Mouse (Mus musculus): Measurements from ENCODE around the gene Vps72. TPM values are rescaled to one million over a fixed set of nuclear protein-coding genes. Genes with fewer than 3 reads are reported as not detected.
"Not testable (repeated sequence)": the region's sequence is repeated elsewhere in the genome, so short reads cannot be mapped to it uniquely, and the experiment has no call there.

The Vps72 gene
- total RNA-seq (2021) = 68.4 and 72.5 TPM in 2 replicates
- long read RNA-seq, transcript Vps72-201 (6 exons, 1,456 nt) = major isoform, 30 of 42 reads
- long read RNA-seq, partial matches to known transcripts = 3 of 42 reads
- long read RNA-seq, other reads (novel, unspliced or antisense) = 9 of 42 reads

DNA sequence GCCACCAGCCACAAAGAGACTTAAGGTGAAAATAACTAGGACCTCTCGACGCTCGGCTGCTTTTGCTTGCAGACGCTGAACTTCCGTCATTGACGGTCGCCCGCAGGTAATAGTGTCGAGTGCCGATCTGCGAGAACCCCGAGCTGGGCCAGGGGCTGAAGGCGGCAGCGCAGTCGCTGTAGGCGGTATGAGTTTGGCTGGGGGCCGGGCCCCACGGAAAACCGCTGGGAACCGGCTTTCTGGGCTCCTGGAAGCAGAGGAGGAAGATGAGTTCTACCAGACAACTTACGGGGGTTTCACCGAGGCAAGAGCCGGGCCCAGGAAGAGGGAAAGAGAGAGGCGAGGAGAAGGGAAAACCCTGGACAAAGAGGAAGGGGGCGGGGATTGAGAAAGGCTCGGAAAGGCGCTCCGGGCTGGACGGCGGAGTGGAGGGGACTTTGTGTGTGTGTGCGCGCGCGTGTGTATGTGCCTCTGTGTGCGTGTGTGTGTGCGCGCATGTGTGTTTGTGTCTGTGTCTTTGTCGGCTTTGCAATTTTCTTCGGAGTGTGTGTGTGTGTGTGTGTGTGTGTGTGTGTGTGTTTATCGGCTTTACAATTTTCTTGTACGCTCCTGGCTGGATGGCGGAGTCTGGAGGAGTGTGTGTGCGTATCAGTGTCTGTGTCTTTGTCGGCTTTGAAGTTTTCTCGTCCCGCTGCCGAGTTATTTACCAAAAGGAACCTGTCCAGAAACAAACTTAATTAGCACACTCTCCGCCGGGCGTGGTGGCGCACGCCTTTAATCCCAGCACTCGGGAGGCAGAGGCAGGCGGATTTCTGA is at the start of gene Vps72:
Gene Vps72, plus strand, starts transcription at position 112 of the 816 bp plus-strand sequence.
- peak; percentile 87 for DNase-seq

DNA sequence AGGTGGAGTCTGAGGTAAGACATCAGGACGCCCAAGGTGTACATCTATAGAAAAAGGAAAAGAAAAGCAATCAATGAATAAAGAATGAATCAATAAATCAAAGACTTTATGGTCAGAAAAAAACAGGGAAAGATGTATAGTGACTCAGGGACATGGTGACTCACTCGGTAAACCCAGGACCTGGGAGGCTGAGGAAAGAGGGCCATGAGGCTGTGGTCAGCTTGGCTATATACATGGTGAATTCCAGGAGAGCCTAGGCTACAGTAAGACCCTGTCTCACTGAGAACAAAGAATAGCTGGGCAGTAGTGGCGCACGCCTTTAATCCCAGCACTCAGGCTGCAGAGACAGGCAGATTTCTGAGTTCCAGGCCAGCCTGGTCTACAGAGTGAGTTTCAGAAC is 47.1 kb upstream of the Vps72 start:
- no peak for DNase-seq

DNA sequence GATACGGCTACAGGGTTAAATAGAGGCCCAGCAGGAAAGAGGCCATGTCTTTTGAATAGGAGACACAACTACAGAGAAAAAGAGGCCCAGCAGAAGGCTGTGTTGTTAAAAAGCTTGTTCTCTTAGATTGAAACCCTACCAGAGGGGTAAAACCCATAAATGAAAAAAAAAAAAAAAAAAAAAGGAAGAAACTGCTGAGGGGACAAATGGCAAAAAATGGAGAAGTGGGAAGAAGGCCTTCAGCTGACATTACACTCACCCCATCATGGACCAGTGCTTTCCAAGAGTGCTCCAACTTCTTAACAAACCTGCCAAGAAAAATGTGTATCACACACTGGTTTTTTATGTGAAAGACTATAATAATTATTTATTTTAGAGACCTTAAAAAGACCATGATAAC is 45.3 kb upstream of the Vps72 start:
- DNase-seq = no peak

DNA sequence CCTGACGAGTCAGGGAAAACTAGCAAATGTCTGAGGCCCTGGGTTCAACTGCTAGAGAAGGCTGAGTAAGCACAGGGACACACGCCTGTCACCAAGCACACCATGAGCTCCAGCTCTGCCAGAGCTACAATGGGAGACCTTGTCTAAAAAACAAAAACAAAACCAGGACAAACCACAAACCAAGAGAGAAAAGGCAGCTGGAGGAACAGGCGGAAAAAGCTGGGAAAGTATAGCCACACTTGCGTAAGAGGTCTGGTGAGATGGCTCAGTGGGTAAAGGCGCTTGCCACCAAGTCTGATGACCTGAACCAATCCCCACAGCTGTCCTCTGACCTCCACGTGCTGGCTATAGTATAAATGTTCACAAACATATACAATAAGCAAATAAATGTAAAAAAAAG is 44.7 kb upstream of the Vps72 start:
- no peak for DNase-seq

DNA sequence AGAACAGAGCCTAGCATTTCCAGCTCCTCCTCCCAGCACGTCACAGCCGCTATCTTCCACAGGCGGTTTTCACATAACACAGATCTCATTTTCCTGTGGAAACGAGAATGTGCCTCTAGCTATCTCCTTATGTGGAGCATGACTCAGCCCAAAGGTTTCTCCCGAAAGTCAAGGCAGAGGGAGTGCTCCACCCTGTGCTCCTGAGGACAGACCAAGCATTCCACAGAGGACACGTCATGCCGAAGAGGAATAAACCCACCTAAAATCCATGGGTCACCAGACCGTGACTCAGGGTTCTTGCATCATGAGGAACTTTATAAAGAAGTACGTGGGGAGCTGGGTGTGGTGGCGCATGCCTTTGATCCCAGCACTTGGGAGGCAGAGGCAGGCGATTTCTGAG is 44.3 kb upstream of the Vps72 start:
- peak; percentile 43 for DNase-seq

DNA sequence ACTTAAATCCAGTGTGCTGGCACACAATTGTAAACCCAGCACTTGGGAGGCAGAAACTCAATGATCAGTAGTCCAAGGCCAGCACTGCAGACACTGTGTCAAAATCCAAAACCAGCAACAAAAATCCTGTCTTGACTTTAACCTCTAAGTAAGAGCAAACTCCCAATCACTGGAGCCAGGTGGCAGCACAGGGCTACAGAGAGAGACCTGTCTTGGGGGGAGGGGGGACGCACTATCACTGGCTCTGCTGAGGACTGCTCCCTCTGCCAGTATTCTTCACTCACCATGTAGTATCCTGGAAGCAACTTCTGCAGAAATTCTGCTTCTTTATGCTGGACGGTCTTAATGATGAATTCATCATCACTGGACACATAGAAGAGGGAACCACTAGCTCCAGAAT is 39.2 kb upstream of the Vps72 start:
- no peak for DNase-seq

DNA sequence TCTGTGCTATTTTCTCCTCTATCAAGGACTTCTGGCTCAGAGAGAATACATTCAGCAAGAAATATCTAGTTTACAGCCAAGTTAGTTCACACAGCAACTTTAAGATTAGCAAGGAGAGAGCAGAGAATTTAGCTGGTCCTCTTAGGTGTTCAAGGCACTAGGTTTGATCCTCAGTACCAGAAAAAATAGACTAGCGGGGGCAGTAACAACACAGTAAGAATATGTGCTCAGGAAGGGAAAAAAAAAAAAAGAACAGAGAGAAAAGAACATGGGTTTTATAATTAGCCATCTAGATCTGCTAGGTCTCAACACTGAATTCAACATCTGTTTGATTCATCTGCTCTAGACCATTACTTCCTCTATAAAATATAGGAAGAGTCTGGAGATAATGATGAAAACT is 22.8 kb upstream of the Vps72 start:
- DNase-seq = no peak

DNA sequence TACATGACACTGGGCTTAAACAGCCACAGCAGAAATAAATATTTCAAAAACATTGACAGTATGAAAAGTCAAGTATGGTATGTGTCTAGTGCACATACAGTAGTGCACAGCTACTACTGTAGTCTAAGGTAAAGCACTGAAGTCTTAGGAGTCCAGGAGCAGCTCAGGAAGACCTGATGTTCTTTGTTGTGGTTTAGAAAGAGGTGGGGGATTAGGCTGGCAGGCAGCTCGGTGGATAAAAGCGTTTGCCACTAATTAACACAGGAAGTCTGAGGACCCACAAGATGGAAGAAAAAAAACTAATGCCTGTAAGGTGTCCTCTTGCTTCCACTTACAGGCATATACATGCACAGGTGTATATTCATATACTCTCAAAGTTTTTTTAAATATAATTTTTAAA is 10.0 kb upstream of the Vps72 start:
- no peak for DNase-seq

DNA sequence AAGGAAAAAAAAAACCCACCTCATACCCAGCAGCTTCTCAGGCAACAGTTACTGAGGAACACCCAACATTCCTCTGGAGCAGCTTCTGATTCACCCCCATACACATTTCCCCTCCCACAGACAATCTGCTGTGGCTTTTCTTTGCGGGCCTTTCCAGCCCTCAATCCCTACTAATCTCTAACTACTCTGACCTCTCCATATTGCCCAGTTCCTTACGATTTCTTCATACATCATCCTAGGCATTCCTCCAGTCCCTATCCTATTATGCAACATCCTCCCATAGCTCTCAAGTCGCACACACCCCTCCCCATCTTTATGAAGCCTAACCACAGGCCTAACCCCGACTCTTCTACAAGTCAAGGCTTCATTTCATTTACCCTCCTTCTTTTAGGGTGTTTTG is 5.7 kb upstream of the Vps72 start:
- no peak for DNase-seq

DNA sequence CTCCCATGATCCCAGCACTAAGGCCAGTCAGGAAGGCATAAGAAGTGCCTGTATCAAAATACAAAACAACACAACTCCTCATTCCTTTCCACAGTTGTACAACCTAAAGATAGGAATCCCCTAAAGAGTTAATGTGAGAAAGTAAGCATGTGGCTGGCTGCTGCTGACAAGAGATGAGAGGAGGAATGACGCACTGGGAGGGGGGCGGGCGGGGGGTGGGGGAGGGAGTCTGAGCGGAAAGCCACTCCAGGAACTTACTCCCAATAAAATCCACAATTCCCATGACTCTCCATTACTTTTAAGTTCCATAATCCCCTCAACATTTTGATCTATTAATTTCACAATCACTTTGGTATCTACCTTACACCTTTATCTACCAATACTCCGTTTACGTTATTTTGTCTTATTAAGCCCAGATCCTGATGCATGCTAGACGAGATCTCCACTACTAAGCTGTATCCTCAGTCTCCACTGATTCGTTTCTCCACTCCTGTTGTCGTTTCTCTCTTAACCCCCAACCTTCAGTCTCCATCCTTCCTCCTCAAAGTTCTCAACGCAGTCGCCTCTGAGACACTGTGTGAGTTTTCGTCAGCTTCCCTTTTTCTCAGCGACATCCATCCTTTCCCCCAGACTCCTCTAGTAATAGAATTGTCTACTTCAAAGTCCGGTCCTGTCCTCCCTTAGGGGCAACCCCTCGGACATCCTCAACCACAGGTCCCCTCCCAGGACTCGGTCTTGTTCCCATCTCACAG is 5.1 kb upstream of the Vps72 start:
- no peak for DNase-seq

DNA sequence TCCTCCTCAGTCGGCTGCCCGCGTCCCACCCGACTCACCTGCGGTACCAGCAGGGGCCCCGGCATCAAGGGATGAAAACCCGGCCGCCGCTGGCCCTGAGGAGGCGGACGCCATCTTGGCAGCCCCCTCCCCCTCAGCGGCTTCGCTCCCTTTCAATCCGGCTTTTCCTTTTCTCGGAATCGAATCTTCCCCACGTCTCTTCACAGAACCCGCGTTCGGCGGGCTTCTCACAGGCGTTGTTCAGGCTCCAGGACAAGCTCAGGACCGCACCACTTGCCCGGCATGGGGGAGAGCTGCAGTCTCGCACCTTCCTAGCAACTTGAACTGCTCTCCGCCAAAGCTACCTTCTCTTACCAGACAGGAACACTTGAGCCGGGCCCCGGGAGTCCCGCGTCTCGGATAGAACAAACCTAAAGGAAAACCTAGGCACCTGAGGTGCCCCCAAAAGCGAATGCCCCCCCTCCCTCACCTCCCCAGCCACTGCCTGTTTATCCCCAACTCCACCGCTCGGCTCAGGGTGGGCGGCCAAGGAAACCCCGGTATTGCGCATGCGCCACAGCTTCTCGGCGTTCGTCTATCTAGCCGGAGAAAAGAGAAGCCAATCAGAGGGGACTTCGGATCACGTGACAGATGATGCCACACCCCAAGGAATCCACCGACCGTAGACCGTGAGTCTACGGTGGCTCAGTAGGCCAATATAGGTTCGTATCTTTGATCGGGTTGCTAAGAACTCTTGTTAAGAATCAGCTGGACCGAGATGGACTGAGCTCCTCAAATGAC is 4.3 kb upstream of the Vps72 start, which contains the start of gene Pip5k1a:
Gene Pip5k1a, minus strand, starts transcription at position 593 of the 780 bp plus-strand sequence.
- peak; percentile 95 for DNase-seq

DNA sequence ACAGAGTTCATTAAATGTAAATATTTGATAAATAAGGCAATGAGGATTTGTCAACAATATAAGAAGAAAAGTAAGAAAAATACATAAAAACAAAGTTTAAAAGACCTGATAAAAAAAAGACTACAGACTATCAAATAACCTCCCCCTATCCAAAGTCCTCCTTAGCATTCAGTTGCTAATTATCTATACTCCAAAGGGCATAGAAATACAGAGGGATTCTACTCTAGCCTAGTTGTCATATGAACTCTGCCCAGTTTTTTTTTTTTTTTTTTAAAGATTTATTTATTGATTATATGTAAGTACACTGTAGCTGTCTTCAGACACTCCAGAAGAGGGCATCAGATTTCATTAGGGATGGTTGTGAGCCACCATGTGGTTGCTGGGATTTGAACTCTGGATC is 3.5 kb upstream of the Vps72 start:
- not testable (repeated sequence) for DNase-seq

DNA sequence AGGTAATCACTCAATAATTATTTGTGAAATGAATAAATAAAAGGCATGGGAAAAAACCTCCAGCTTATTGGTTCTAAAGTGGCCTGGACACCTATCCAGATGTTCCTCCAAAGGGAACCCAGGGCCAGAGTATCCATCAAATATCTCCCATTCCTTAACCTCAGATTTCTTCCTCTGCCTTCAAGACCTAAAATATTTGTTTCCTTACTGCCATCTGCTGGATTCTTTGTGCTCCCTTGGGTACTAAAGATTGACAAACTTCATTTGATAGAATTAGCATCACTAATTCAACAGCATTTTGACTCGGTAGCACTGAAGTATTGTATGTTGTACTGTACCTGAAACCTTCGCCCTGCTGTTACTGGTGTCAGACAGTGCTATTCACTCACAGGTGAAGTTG is 2.9 kb upstream of the Vps72 start:
- DNase-seq = no peak

DNA sequence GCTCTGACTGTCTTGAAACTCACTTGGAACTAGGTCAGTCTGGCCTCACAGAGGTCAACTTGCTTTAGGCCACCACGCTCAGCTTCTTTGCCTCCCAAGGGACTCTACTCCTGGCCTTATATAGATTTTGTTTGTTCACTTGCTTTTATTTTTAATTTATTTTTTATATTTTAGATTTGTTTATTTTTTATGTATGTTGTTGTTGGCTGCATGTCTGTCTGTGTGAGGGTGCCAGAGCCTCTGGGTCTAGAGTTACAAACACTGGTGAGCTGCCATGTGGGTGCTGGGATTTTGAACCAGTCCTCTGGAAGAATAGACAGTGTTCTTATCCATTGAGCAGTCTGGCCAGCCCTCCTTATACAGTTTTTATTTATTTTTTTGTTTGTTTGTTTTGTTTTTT is 1.9 kb downstream of the Vps72 start:
- DNase-seq = no peak

DNA sequence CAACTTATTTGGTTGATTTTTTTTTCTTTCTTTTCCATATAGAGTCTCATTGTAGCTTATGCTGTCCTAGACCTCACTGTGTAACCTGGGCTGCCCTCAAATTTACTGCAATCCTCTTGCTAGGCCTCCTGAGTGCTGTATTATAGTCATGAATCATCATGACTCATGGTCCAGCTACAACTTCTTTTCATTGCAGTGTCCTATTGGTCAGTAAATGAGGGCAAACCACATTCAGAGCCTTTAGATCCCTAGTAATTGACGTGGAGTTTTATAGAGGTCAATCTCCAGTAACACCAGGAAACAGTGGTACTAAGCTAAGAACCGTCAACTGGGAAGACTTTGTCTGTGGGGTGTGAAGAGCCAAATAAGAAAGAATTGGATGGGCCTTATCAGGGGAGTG is 6.9 kb downstream of the Vps72 start:
- DNase-seq = no peak

DNA sequence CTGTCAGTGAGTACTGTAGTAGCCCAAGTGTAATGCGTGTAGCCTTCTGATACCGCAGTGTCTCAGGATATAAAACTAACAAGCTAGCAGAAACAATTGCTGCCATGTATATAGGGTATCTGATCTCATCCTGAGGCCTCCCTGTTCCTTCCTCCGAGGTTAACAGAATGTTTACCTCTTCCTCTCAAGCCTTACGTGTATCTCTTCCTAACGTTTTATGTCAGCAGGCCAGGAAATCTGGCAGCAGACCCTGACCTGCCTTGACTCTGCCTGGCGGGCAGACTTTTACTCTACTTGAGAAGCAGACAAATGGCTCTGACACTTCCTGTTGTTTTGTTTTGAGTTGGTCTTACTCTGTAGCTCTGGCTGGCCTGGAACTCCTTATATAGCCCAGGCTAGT is 10.8 kb downstream of the Vps72 start:
- no peak for DNase-seq

DNA sequence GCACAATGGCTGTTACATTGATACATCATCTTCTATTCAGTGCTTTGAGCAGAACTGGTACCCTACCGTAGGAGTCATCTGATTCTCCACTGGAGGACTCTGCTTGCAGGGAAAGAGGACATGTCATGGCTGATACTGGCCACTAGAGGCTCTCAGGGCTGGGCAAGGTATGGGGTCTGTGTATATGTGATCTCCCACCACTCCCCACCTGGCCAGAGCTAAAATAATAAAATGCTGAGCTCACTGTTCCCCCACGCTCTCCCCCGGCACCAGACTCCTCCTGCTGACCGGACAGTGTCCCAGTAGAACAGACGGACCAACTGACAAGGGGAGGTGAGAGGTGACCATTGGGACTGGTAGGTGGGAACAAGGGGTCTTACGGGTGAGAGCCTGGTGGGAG is 13.4 kb downstream of the Vps72 start, which contains the start of gene Tmod4:
Gene Tmod4, plus strand, starts transcription at position 231 of the 400 bp plus-strand sequence.
- DNase-seq = no peak

DNA sequence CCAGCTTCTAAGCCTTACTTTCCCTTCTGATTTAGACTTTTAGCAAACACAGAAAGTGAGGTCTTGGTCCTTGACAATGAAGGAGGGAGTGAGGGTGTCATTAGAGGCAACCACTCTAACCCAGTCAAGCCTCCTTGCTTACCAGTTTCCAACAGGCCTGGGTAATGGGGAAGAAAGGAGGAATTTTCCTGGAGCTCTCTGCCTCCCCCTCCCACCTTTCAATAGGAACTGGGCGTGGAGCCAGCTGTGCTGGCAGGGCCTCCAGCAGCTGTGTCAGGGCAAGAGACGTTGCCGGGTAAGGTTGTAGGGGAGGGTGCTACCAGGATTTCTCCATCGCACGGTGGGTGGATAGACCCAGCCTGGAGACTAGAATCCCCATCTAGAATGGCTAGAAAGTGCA is 14.2 kb downstream of the Vps72 start:
- DNase-seq = peak; percentile 63

DNA sequence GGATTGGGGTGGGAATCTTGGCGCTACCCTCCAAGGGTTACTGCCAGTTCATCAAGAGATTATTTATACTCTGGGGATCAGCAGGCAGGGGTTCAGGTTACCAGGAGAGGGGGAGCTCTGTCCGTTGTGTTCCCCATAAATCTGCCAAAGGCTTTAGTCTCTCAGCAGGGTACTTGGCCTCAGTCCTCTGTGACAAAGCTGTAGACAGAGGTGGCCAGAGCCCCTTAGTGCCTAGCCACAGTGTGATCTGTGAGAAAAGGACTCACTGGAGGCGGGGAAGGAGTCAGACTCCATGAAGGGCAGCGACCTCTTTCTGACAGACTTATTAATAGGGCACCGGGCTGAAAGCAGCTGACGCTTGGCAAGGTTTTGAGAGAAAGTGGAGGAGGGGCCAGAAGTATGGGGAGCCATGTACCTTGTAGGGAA is 18.4 kb downstream of the Vps72 start:
- DNase-seq = no peak

DNA sequence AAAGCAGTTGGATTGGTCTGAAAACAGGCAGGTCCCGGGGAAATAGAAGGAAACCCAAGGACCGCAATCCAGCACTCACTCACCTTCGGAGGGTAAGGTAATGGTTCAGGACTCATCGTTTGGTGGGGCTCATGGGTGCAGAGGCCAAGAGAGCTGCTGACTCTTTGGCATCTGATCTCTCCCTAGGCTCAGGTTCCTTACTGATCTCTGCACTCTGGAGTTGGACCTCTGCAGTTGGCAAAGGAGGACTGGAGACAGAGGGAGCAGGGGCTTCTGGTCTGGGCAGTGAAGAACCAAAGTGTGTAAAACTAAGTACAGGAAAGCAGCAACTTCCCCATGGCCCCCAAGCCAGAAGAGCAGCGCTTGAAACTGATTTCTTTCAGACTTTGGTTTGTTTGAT is 19.3 kb downstream of the Vps72 start:
- no peak for DNase-seq

DNA sequence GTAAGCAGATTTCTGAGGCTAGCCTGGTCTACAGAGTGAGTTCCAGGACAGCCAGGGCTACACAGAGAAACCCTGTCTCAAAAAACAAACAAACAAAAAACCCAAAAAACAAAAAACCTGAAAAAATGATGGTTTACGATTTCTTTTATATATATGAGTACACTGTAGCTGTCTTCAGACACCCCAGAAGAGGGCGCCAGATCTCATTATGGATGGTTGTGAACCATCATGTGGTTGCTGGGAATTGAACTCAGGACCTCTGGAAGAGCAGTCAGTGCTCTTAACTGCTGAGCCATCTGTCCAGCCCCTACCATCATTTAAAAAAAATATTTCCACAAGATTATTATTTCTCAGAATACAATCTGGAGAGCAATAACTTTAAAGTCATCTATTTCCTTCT is 21.6 kb downstream of the Vps72 start:
- not testable (repeated sequence) for DNase-seq

DNA sequence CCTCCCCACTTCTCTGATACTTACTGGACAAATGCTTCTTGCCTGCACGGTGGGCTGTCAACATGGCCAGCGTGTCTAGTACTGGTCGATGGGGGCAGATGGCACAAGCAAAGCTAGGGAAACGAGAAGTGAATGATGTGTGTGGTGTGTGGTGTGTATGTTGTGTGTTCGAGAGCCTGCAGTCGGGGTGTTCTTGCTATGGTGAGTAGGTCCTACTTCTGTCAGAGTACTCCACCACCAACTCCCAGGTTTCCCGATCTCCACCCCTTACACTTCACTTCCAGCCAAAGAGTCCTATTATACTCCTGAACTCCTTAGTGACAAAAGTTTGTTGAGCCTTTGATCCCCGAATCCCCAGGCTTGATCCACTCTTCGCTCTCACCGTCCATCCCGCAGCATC is 22.4 kb downstream of the Vps72 start:
- DNase-seq = no peak

All from adrenal gland, postnatal 25 days (tissue).